Mouse (Mus musculus): Measurements from ENCODE around the gene Lin28b. TPM values are rescaled to one million over a fixed set of nuclear protein-coding genes. Genes with fewer than 3 reads are reported as not detected.

Gene Lin28b
- polyA plus RNA-seq (2012; rRNA removed) = 2.0 and 2.6 TPM in 2 replicates

DNA sequence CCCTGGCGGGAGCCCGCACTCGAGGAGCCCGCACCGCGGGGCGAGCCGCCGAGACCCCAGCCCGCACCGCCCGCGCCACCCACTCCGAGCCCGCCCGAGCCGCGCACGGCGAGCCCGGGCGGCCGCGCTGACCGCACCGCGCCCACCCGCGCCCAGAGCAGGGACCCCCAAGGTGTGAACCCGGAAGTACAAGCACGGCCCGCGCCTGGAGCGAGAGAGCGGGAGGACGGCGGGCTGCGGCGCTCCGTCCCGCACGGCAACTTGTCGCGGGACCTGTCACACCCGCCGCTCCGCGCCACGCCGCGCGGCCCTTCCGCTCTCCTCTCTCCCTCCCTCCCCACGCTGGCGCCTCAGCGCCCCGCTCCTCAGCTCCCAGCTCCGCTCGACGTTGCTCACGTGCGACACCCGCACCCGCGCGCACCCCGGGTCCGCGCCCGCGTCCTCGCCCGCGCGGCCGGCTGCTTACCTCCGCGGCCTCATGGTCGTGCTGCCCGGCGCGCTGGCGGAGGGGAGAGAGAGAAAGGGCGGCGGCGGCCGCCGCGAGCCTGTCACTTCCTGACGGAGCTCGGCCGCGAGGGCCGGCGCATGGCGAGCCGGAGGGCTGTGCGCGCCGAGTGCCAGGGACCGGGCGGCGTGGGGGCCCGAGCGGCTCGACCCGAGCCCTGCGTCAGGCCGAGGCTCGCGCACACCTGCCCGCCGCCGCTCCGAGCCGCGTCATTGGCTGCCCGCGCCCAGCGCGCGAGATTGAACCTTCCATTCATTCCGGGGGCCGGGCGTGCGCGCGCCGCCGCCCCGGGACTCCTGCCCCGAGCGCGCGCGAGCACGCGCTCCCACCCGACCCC, at the start of gene Lin28b:
Gene Lin28b (minus strand): TSS at position 635 of the 842 bp plus-strand sequence.
- TF ChIP-seq CTCF (IDR thresholded peaks at IDR 0.05; ENCODE audit: control insufficient read depth, insufficient read depth, insufficient replicate concordance, low read depth, low read length) (no peak), POLR2A (IDR thresholded peaks at IDR 0.05; ENCODE audit: control insufficient read depth, low read depth, low read length) (peak; percentile 59)
- H3K27me3 ChIP-seq (ENCODE audit: control insufficient read depth, insufficient read depth, low read length) = no peaks in the 10 kb centered on the region

DNA sequence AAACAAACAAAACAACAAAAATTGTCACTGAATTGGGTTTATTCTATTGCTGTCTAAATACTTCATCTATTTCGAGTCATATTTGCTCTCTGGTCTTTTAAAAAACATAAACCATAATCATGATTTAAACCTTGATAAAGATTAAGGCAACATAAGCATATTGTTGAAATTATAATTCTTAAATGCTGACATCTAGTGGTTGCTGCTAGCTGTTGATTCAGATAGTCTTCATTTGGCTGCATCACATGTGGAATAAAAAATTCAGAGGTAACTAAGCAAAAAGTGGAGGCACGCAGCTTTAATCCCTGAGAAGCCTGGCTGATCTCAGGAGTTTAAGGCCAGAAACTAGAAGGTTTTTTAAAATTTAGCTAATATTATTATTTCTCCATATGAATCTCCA, 25.6 kb upstream of the Lin28b start:
- Histone ChIP-seq H3K36me3 (ENCODE audit: control insufficient read depth, insufficient read depth, low read length) (no peaks in the 10 kb centered on the region), H3K27me3 (ENCODE audit: control insufficient read depth, insufficient read depth, low read length) (no peaks in the 10 kb centered on the region), H3K4me3 (ENCODE audit: control insufficient read depth, low read depth, low read length) (no peak overlapping the region), H3K27ac (ENCODE audit: control insufficient read depth, insufficient read depth, low read depth, low read length) (no peak overlapping the region), H3K4me1 (ENCODE audit: control insufficient read depth, insufficient read depth, low read length) (no peaks in the 10 kb centered on the region)
- TF ChIP-seq CTCF (IDR thresholded peaks at IDR 0.05; ENCODE audit: control insufficient read depth, insufficient read depth, insufficient replicate concordance, low read depth, low read length) (no peak), POLR2A (IDR thresholded peaks at IDR 0.05; ENCODE audit: control insufficient read depth, low read depth, low read length) (no peak)

More for the DNA sequence above, at the start of gene Lin28b:
- H3K4me3 ChIP-seq (ENCODE audit: control insufficient read depth, low read depth, low read length) = peak within 1 kb of the TSS; percentile 79
- H3K4me1 ChIP-seq (ENCODE audit: control insufficient read depth, insufficient read depth, low read length) = peaks cover 3% of the 10 kb centered on the region; the same call in 1 of the 2 replicates
- H3K27ac ChIP-seq (ENCODE audit: control insufficient read depth, insufficient read depth, low read depth, low read length) = peak within 1 kb of the TSS; percentile 47
- no peaks in the 10 kb centered on the region for H3K36me3 ChIP-seq (ENCODE audit: control insufficient read depth, insufficient read depth, low read length)

DNA sequence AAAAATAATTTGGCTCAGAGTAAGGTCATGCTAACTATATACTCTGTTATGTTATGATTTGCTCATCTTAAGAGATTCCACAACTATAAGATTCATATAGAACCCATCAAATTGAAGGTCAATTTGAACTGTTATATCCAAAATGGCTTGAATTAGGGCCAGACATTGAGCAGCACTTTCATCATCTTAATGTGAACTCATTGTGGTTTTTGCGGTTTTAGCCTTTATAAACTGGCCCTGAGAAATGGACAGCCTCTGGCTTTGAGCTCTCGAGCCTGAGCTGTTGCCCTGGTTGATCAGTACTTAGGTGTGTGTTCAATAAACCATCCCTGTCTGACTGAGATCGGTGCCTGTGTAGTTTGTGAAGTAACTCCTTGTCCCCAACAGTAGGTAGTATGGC, 24.5 kb upstream of the Lin28b start:
- Histone ChIP-seq H3K27me3 (ENCODE audit: control insufficient read depth, insufficient read depth, low read length) (no peaks in the 10 kb centered on the region), H3K36me3 (ENCODE audit: control insufficient read depth, insufficient read depth, low read length) (no peaks in the 10 kb centered on the region), H3K4me3 (ENCODE audit: control insufficient read depth, low read depth, low read length) (no peak overlapping the region), H3K27ac (ENCODE audit: control insufficient read depth, insufficient read depth, low read depth, low read length) (no peak overlapping the region), H3K4me1 (ENCODE audit: control insufficient read depth, insufficient read depth, low read length) (no peaks in the 10 kb centered on the region)
- TF ChIP-seq CTCF (IDR thresholded peaks at IDR 0.05; ENCODE audit: control insufficient read depth, insufficient read depth, insufficient replicate concordance, low read depth, low read length) (no peak), POLR2A (IDR thresholded peaks at IDR 0.05; ENCODE audit: control insufficient read depth, low read depth, low read length) (no peak)

DNA sequence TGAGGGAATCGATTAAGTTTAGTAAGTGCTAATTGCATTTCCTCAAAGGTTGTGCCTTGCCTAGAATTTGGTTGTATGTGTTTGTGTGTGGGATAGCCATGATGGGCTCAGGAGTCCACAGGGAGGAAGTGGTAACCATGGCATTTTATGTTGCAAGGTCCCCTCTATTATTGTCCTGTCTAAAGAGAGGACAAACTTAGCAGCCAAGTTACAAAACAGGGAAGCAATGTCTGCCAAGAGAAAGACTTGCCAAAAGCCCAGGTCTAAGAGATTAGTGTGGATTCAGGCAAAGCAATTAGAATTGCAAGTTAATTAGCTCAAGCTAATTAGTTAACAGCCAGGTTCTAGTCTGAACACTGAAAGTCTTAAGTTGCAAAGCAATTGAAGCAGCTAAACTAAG, 14.1 kb upstream of the Lin28b start:
- TF ChIP-seq CTCF (IDR thresholded peaks at IDR 0.05; ENCODE audit: control insufficient read depth, insufficient read depth, insufficient replicate concordance, low read depth, low read length) (no peak), POLR2A (IDR thresholded peaks at IDR 0.05; ENCODE audit: control insufficient read depth, low read depth, low read length) (no peak)
- Histone ChIP-seq H3K27ac (ENCODE audit: control insufficient read depth, insufficient read depth, low read depth, low read length) (no peak overlapping the region), H3K4me3 (ENCODE audit: control insufficient read depth, low read depth, low read length) (no peak overlapping the region), H3K36me3 (ENCODE audit: control insufficient read depth, insufficient read depth, low read length) (no peaks in the 10 kb centered on the region), H3K4me1 (ENCODE audit: control insufficient read depth, insufficient read depth, low read length) (peaks cover 2% of the 10 kb centered on the region; the same call in 1 of the 2 replicates), H3K27me3 (ENCODE audit: control insufficient read depth, insufficient read depth, low read length) (no peaks in the 10 kb centered on the region)

DNA sequence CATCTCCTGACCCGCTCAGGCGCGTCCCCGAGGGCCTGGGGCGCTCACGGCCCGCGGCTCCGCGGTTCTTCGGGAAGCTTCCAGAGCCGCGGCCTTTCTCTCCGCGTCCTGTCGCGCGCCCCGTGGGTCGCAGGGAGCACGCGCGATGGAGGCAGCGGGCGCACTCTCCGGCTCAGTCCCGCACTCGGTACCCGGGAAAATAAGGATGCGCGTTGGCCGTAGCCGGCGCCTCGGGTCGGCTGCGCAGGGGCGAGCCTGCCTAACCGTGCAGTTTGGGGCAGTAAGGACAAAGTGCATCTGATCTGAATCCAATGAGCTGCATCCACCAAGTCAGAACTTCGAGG, 380 bp upstream of the Lin28b start:
- Histone ChIP-seq H3K4me3 (ENCODE audit: control insufficient read depth, low read depth, low read length) (peak overlapping the region; percentile 79), H3K27me3 (ENCODE audit: control insufficient read depth, insufficient read depth, low read length) (no peaks in the 10 kb centered on the region), H3K4me1 (ENCODE audit: control insufficient read depth, insufficient read depth, low read length) (peaks cover 3% of the 10 kb centered on the region; the same call in 1 of the 2 replicates), H3K27ac (ENCODE audit: control insufficient read depth, insufficient read depth, low read depth, low read length) (peak overlapping the region; percentile 47), H3K36me3 (ENCODE audit: control insufficient read depth, insufficient read depth, low read length) (no peaks in the 10 kb centered on the region)
- TF ChIP-seq CTCF (IDR thresholded peaks at IDR 0.05; ENCODE audit: control insufficient read depth, insufficient read depth, insufficient replicate concordance, low read depth, low read length) (no peak), POLR2A (IDR thresholded peaks at IDR 0.05; ENCODE audit: control insufficient read depth, low read depth, low read length) (no peak)

DNA sequence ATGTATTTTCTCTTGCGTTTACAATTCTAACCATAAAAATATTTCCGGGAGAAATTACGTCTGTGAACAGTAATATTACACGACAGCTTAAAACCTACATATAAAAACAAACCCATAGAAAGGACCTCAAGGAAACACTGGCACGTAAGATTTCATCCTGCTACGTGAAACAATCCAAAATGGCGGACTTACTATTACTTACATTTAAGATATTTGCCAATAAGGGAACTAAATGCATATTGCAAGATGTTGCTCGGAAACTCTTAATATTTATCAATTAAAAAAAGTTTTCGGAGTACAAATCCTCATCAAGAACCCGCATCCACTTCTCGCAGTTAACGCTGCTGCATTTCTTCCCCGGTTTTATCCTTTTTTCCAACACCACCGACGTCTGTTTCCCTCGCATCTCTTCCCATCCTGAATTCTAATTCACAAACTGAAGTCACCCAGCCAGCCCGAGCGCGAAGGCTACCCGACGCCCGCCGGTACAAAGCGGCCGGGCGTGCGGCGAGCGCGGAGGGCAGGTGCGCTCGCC, 902 bp downstream of the Lin28b start:
- Histone ChIP-seq H3K27me3 (ENCODE audit: control insufficient read depth, insufficient read depth, low read length) (no peaks in the 10 kb centered on the region), H3K27ac (ENCODE audit: control insufficient read depth, insufficient read depth, low read depth, low read length) (peak overlapping the region; percentile 45), H3K4me1 (ENCODE audit: control insufficient read depth, insufficient read depth, low read length) (peaks cover 3% of the 10 kb centered on the region; the same call in 1 of the 2 replicates), H3K36me3 (ENCODE audit: control insufficient read depth, insufficient read depth, low read length) (no peaks in the 10 kb centered on the region), H3K4me3 (ENCODE audit: control insufficient read depth, low read depth, low read length) (peak overlapping the region; percentile 79)
- no peak for TF ChIP-seq CTCF (IDR thresholded peaks at IDR 0.05; ENCODE audit: control insufficient read depth, insufficient read depth, insufficient replicate concordance, low read depth, low read length)
- TF ChIP-seq POLR2A (IDR thresholded peaks at IDR 0.05; ENCODE audit: control insufficient read depth, low read depth, low read length) = no peak

DNA sequence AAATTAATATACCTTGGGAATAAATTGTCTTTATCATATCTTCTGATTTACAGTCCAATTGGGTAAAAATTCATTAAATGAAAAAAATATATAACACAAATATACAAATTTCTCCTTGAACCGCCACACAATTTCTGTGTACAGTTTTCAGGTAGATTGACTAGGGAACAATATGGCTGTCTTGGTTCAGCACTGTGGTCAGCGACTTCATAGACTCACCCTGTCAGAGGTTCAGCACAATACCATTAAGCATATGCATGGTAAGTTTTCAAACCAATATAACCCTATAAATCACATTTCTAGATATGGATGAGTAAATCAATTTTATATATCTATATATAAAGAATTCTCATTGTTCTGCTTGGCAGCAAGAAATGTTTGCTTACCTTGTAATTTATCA, 3.0 kb downstream of the Lin28b start:
- TF ChIP-seq POLR2A (IDR thresholded peaks at IDR 0.05; ENCODE audit: control insufficient read depth, low read depth, low read length) (no peak), CTCF (IDR thresholded peaks at IDR 0.05; ENCODE audit: control insufficient read depth, insufficient read depth, insufficient replicate concordance, low read depth, low read length) (no peak)
- Histone ChIP-seq H3K27ac (ENCODE audit: control insufficient read depth, insufficient read depth, low read depth, low read length) (no peak overlapping the region), H3K4me1 (ENCODE audit: control insufficient read depth, insufficient read depth, low read length) (peaks cover 3% of the 10 kb centered on the region; the same call in 1 of the 2 replicates), H3K4me3 (ENCODE audit: control insufficient read depth, low read depth, low read length) (no peak overlapping the region), H3K27me3 (ENCODE audit: control insufficient read depth, insufficient read depth, low read length) (no peaks in the 10 kb centered on the region), H3K36me3 (ENCODE audit: control insufficient read depth, insufficient read depth, low read length) (no peaks in the 10 kb centered on the region)
